Mouse (Mus musculus) adrenal gland, postnatal 0 days (tissue): Measurements from ENCODE around the gene Gm5458. TPM values are rescaled to one million over a fixed set of nuclear protein-coding genes. Genes with fewer than 3 reads are reported as not detected.

ENCODE experiments used
- polyA plus RNA-seq: library from polyadenylated mRNA; unstranded; fragments of >200 nt; fragmentation: Nextera tagmentation; extraction: Ambion mirVana; gene quantifications from 2 replicates; pipeline ENCODE4 v1.2.1, GENCODE M21; 2015

Gm5458 gene
- not detected in 2 replicates for polyA plus RNA-seq

GRCm38 (mm10) chr14:19602481-19602880, at the start of gene Gm5458:
Gene Gm5458, minus strand, starts transcription at chr14:19602581.

GRCm38 (mm10) chr14:19584804-19585667, 17.3 kb downstream of the Gm5458 start, which contains the start of gene Gm2237:
Gene Gm2237, minus strand, starts transcription at chr14:19585135.

GRCm38 (mm10) chr14:19549863-19550262, 52.5 kb downstream of the Gm5458 start, which contains the start of gene Gm2244:
Gene Gm2244, minus strand, starts transcription at chr14:19549963.

Other genes with a start within 250 kb of the Gm5458 start
- 0.25 and 0.91 TPM in 2 replicates for gene Gm21738, start 183.7 kb downstream of the Gm5458 start, polyA plus RNA-seq
- 0.20 TPM in 1 of 2 replicates, not detected in the other for gene Gm2244, start 52.6 kb downstream of the Gm5458 start, polyA plus RNA-seq
- 1.1 and 1.7 TPM in 2 replicates for gene Gm2237, start 17.4 kb downstream of the Gm5458 start, polyA plus RNA-seq
- 39.6 and 40.7 TPM in 2 replicates for gene Nid2, start 148.7 kb upstream of the Gm5458 start, polyA plus RNA-seq
- 207 and 213 TPM in 2 replicates for gene Rtraf, start 221.2 kb upstream of the Gm5458 start, polyA plus RNA-seq